Mouse (Mus musculus): ENCODE data around the gene Tex37. TPM values are rescaled to one million over a fixed set of nuclear protein-coding genes. Genes with fewer than 3 reads are reported as not detected.
A peak's percentile ranks its signal among the peaks of the same experiment; 100 is the strongest.

The Tex37 gene
- polyA plus RNA-seq, 1 experiment: not detected

DNA sequence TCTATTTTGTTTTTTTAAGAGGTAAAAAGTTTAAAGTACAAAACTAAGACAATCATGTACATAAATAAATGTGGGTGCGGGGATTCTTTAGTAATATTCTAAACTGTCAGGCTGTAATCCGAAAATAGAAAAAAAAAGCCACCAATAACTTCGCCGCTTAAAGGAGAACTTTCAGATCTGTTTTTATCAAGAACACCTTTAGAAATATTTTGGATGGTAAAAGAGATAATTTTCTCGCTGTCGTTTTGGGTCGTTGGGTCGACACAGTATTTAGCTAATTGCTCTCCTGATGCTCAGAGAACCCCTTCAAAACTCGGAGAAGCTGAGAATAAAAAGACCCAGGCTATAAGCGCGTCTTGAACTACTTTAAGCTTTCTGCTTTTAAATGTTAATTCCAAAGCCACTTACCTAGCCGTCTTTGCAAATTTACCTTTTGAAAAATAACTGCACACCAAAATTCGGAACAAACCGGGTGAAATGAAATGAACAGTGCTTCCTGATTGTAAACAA lies 36.6 kb upstream of the Tex37 start:
- H3K4me1 ChIP-seq (ENCODE audit: control insufficient read depth, insufficient read depth, low read length): no peaks in the 10 kb centered on the region
- TF ChIP-seq CTCF (IDR thresholded peaks at IDR 0.05; ENCODE audit: borderline replicate concordance, insufficient read depth, low read length) (no peak), POLR2A (IDR thresholded peaks at IDR 0.05; ENCODE audit: low read depth, low read length) (no peak)
- no peak overlapping the region for H3K4me3 ChIP-seq (ENCODE audit: insufficient read depth, low read length)
- H3K27ac ChIP-seq (ENCODE audit: insufficient read depth, low read length): no peak overlapping the region

DNA sequence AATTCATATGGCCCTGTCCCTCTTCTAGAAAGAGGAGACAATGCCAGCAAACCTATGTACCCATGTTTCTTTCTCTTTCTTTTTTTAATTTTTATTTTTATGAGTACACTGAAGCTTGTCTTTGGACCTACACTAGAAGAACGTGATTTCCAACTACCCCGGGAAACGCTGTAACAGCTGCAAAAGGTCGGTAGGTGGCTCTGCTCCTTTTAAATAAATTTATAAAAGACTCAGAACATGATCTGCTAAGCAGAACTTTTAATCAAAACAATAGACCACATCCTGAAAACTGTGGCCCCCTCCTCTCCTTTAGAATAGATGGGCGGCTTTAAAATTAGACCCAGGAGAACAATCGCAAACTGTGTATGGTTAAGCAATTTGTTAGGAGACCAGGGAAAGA lies 35.3 kb upstream of the Tex37 start:
- H3K4me1 ChIP-seq (ENCODE audit: control insufficient read depth, insufficient read depth, low read length): no peaks in the 10 kb centered on the region
- H3K4me3 ChIP-seq (ENCODE audit: insufficient read depth, low read length): no peak overlapping the region
- TF ChIP-seq POLR2A (IDR thresholded peaks at IDR 0.05; ENCODE audit: low read depth, low read length) (no peak), CTCF (IDR thresholded peaks at IDR 0.05; ENCODE audit: borderline replicate concordance, insufficient read depth, low read length) (no peak)
- no peak overlapping the region for H3K27ac ChIP-seq (ENCODE audit: insufficient read depth, low read length)

DNA sequence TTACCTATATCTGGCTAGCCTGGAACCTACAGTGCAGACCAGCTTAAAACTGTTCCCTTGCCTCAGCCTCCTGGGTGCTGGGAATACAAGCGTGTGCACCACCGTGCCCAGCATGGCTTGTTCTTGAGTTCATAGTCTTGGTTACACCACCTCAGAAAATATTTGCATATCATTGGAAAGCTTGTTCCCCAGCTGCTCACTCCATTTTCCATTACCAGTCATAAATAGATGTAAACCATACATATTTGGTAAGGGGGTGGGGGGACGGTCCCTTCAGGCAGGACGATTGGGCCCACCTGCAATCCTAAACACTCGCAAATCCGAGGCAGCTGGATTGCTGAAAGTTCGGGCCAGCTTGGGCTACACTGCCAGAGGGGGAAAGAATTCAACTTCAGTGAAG lies 34.5 kb upstream of the Tex37 start:
- H3K27ac ChIP-seq (ENCODE audit: insufficient read depth, low read length): no peak overlapping the region
- H3K4me1 ChIP-seq (ENCODE audit: control insufficient read depth, insufficient read depth, low read length): no peaks in the 10 kb centered on the region
- H3K4me3 ChIP-seq (ENCODE audit: insufficient read depth, low read length): no peak overlapping the region
- TF ChIP-seq CTCF (IDR thresholded peaks at IDR 0.05; ENCODE audit: borderline replicate concordance, insufficient read depth, low read length) (no peak), POLR2A (IDR thresholded peaks at IDR 0.05; ENCODE audit: low read depth, low read length) (no peak)

DNA sequence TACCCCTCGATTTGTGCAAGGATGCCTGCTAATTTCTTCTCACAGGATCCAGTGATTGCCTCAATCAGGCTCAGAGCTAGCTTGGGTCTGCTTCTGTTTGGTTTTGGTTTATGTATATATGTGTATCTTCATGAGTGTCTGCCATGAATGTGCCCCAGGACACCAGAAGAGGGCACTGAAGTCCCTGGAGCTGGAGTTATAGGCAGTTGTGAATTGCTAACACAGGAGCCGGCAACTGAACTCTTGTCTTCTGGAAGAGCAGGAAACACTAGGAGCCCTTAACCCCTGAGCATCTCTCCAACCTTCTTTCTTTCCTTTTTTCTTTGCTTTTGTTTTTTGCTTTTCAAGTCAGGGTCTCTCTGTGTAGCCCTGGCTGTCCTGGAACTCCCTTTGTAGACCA lies 13.1 kb upstream of the Tex37 start:
- TF ChIP-seq CTCF (IDR thresholded peaks at IDR 0.05; ENCODE audit: borderline replicate concordance, insufficient read depth, low read length) (no peak), POLR2A (IDR thresholded peaks at IDR 0.05; ENCODE audit: low read depth, low read length) (no peak)
- Histone ChIP-seq H3K4me3 (ENCODE audit: insufficient read depth, low read length) (no peak overlapping the region), H3K4me1 (ENCODE audit: control insufficient read depth, insufficient read depth, low read length) (no peaks in the 10 kb centered on the region), H3K27ac (ENCODE audit: insufficient read depth, low read length) (no peak overlapping the region)

DNA sequence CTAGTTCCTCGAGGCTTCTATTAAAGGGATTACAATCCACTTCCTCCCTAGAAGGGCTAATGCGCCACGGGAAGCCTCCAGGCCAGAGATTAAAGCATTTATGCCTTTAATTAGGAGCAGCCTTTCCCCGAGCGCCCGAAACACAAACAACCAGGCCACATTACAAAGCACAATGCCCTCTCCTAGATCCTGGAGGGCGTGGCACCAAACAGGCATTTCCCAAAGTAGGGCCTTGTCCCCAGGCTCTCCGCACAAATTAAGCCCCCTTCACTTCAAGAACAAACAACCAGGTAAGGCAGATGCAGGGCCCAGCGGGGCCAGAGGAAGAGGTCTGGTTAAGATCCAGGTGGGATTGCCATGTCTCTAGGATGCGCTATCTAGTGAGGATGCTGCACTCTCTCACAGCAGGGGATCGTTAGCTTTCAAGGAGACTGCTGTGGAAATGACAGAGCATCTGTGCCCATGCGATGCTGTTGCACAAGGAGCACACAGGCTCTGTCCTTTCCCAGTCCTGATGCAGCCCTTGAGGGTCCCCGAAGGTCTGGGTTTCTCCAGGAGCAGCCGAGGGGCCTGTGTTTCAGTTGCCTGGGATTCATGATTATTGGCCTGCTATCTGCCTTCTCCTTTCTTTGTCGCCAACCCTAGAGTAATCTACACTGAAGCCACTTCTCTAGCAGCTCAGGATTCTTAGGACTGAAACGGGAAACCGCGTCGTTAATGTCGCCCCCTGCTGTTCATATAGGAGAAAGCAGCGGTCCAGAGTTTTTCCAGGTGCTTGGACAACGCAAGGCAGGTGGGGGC lies 2.7 kb upstream of the Tex37 start:
- no peaks in the 10 kb centered on the region for H3K4me1 ChIP-seq (ENCODE audit: control insufficient read depth, insufficient read depth, low read length)
- no peak overlapping the region for H3K27ac ChIP-seq (ENCODE audit: insufficient read depth, low read length)
- TF ChIP-seq POLR2A (IDR thresholded peaks at IDR 0.05; ENCODE audit: low read depth, low read length) (no peak), CTCF (IDR thresholded peaks at IDR 0.05; ENCODE audit: borderline replicate concordance, insufficient read depth, low read length) (peak; percentile 28; the same call in 1 of the 2 replicates)
- H3K4me3 ChIP-seq (ENCODE audit: insufficient read depth, low read length): no peak overlapping the region

DNA sequence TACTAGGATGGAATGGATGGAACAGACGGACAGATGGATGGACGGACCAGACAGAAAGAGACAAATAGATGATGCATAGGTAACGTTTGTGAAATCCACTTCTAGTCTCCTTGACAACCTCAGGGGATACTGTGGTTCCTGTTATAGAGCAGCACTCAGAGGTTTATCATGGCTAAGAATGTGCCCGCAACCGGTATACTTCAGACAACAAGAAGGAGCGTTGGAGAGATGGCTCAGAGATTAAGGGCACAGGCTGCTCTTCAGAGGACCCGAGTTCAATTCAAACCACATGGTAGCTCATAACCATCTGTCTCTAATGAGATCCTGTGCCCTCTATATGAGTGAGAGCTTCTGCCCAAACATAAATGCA lies 6.3 kb downstream of the Tex37 start:
- peaks cover 7% of the 10 kb centered on the region for H3K4me1 ChIP-seq (ENCODE audit: control insufficient read depth, insufficient read depth, low read length)
- no peak overlapping the region for H3K4me3 ChIP-seq (ENCODE audit: insufficient read depth, low read length)
- no peak for TF ChIP-seq POLR2A (IDR thresholded peaks at IDR 0.05; ENCODE audit: low read depth, low read length)
- no peak for TF ChIP-seq CTCF (IDR thresholded peaks at IDR 0.05; ENCODE audit: borderline replicate concordance, insufficient read depth, low read length)
- H3K27ac ChIP-seq (ENCODE audit: insufficient read depth, low read length): no peak overlapping the region

DNA sequence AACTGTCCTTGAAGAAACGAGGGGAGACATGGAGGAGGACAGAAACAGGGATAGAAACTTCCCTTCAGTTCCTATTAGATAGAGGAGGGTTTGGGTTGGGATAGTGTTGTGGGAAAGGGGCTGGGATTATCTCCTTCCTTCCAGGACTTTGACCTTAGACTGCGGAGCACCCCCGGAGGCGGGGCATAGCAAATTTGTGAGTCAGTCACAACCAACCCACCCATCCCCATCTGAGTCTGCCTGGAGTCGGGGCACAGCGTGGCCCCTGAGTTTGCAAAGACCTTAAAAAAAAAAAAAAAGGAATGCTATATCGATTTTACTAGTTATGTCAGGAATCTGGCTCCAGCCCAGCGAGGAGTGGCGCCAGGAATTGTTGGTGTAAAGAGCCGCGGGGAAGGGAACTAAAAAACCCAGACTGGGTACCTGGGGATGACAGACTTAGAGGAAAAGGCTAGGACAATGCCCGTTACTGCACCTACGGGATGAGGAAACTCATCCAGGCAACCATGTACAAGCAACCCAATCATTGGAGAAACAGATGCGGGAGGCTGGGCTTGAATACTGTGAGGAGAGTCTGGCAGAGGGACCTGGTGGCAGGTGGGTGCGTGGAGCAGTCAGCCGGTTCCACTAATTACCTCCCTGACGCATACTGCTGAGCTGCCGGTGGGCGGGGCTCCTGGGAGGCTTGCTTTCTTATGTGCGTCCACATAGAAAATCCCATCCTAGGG lies 6.9 kb downstream of the Tex37 start:
- no peak overlapping the region for H3K27ac ChIP-seq (ENCODE audit: insufficient read depth, low read length)

DNA sequence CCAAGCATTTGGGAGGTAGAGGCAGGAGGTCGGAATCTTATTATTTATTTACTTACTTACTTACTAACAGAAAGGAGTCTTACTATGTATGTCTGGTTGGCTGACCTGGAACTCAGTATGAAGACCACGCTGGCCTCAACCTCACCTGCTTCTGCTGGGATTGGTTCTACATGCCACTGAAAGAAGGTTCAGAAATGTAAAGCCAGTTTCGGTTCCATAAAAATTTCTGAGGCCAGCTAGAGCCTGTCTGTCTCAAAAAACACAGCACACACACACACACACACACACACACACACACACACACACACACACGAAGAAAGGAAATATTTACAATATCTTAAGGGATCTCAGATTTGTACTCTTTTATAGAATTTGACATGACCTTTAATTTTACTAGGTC lies 8.4 kb downstream of the Tex37 start:
- TF ChIP-seq POLR2A (IDR thresholded peaks at IDR 0.05; ENCODE audit: low read depth, low read length): no peak
- no peak for TF ChIP-seq CTCF (IDR thresholded peaks at IDR 0.05; ENCODE audit: borderline replicate concordance, insufficient read depth, low read length)
- Histone ChIP-seq H3K27ac (ENCODE audit: insufficient read depth, low read length) (no peak overlapping the region), H3K4me1 (ENCODE audit: control insufficient read depth, insufficient read depth, low read length) (peaks cover 7% of the 10 kb centered on the region), H3K4me3 (ENCODE audit: insufficient read depth, low read length) (no peak overlapping the region)

More for the DNA sequence above, 6.9 kb downstream of the Tex37 start:
- peaks cover 7% of the 10 kb centered on the region for H3K4me1 ChIP-seq (ENCODE audit: control insufficient read depth, insufficient read depth, low read length)
- H3K4me3 ChIP-seq (ENCODE audit: insufficient read depth, low read length): no peak overlapping the region
- no peak for TF ChIP-seq POLR2A (IDR thresholded peaks at IDR 0.05; ENCODE audit: low read depth, low read length)
- no peak for TF ChIP-seq CTCF (IDR thresholded peaks at IDR 0.05; ENCODE audit: borderline replicate concordance, insufficient read depth, low read length)

DNA sequence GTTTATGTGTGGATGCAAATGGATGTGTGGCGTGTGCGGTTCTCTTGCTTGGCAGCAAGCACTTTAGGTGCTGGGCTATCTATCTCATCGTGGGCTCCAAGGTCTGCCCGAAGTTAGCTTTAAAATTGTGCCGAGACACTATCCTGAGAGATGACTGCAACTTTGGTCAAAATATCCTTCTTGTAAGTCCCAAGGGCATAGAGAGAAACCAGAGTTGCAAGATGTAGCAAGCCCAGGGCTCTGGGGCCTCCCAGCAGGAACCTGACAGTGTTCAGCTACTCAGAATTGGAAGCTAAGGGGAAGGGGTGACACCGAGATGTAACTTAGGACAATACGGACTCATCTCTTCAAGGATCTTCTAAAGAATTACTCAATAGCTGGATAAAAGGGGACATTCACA lies 9.2 kb downstream of the Tex37 start:
- Histone ChIP-seq H3K4me1 (ENCODE audit: control insufficient read depth, insufficient read depth, low read length) (peaks cover 7% of the 10 kb centered on the region), H3K27ac (ENCODE audit: insufficient read depth, low read length) (no peak overlapping the region), H3K4me3 (ENCODE audit: insufficient read depth, low read length) (no peak overlapping the region)
- TF ChIP-seq POLR2A (IDR thresholded peaks at IDR 0.05; ENCODE audit: low read depth, low read length) (no peak), CTCF (IDR thresholded peaks at IDR 0.05; ENCODE audit: borderline replicate concordance, insufficient read depth, low read length) (no peak)

DNA sequence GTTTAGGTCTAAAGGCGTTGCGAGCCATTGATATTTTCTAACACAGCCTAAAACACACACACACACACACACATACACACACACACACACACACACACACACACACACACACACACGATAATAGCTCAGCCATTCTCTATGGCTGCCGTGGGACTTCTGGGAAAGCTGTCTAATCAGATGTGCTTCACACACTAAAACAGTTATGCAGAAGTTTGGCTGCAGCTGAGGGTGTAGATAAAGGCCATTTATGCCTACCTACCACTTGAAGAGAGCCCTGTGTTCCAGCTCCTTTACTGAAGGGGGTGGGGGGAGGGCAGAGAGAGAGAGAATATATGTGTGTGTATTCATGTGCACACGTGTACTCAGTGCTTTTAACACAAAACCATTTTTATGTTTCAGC lies 15.0 kb downstream of the Tex37 start:
- no peak overlapping the region for H3K27ac ChIP-seq (ENCODE audit: insufficient read depth, low read length)
- H3K4me1 ChIP-seq (ENCODE audit: control insufficient read depth, insufficient read depth, low read length): no peaks in the 10 kb centered on the region
- no peak overlapping the region for H3K4me3 ChIP-seq (ENCODE audit: insufficient read depth, low read length)
- TF ChIP-seq CTCF (IDR thresholded peaks at IDR 0.05; ENCODE audit: borderline replicate concordance, insufficient read depth, low read length) (no peak), POLR2A (IDR thresholded peaks at IDR 0.05; ENCODE audit: low read depth, low read length) (no peak)
